Mouse (Mus musculus): Measurements from ENCODE around the gene Tnpo1.

DNA sequence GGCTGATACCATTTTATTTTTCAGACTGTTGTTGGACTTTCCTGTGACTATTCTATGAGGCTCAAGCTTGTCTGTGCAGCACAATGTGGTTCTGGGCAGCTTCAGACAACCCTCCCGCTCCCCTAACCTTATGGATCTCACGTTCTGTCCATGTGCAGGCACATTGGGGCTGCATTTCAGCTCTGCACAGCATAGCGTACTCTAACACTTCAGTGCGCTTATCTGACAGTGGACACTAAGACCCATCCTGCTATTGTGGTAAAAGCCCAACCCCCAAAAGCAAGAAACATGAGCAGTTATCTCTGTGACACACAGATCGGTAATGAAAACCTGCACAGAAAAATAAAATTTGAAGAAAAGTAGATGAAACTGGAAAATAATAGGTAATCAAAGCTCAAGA is 90.4 kb downstream of the Tnpo1 start:
- no peak for TF ChIP-seq POLR2A (IDR thresholded peaks at IDR 0.05; ENCODE audit: low read depth, low read length)
- no peak for TF ChIP-seq CTCF (conservative IDR thresholded peaks at IDR 0.05; ENCODE audit: insufficient read depth, insufficient read length, low read depth, low read length)
